Mouse (Mus musculus) adrenal gland, adult 8-10 months (tissue): ENCODE measurements around the gene Lrrc71. TPM values are rescaled to one million over a fixed set of nuclear protein-coding genes. Genes with fewer than 3 reads are reported as not detected.

Source experiments
- DNase-seq: peaks from one replicate; pipeline ENCODE4 v3.0.0; 2022
- total RNA-seq, 4 experiments: library from RNA; stranded (reverse); gene quantifications; 2 replicates each; pipeline ENCODE4 v1.2.4; 2022

Lrrc71 gene
- total RNA-seq, result 1 to 10 TPM in 1 of 4 experiments, under 1 TPM in 3; 0.32 to 1.6 (median 0.82) TPM

GRCm38 (mm10) chr3:87748431-87748830 is at the start of gene Lrrc71:
Gene Lrrc71, minus strand, starts transcription at chr3:87748625.
- no peak for DNase-seq

- DNase-seq, result no peak
These were observed 48.4 kb upstream of the Lrrc71 start, which contains the start of gene Insrr for GRCm38 (mm10) chr3:87796736-87797334. Gene Insrr, plus strand, starts transcription at chr3:87796951.

- DNase-seq, result peak; percentile 28
These were observed 47.2 kb upstream of the Lrrc71 start for GRCm38 (mm10) chr3:87795336-87796277.

- no peak for DNase-seq
These were observed 46.5 kb upstream of the Lrrc71 start, which contains the start of gene Ntrk1 for GRCm38 (mm10) chr3:87794922-87795325. Gene Ntrk1, minus strand, starts transcription at chr3:87795162.

GRCm38 (mm10) chr3:87789768-87790167 is 41.3 kb upstream of the Lrrc71 start:
- DNase-seq, result no peak

GRCm38 (mm10) chr3:87789248-87789647 is 40.8 kb upstream of the Lrrc71 start:
- no peak for DNase-seq

GRCm38 (mm10) chr3:87785626-87786214 is 37.3 kb upstream of the Lrrc71 start:
- peak; percentile 34 for DNase-seq

- DNase-seq, result no peak
These were observed 36.7 kb upstream of the Lrrc71 start for GRCm38 (mm10) chr3:87785156-87785555.

GRCm38 (mm10) chr3:87783282-87784023 is 35.0 kb upstream of the Lrrc71 start:
- DNase-seq, result no peak

- no peak for DNase-seq
These were observed 30.7 kb upstream of the Lrrc71 start for GRCm38 (mm10) chr3:87779086-87779485.

- no peak for DNase-seq
These were observed 29.9 kb upstream of the Lrrc71 start for GRCm38 (mm10) chr3:87778283-87778682.

GRCm38 (mm10) chr3:87771088-87771487 is 22.7 kb upstream of the Lrrc71 start:
- no peak for DNase-seq

- no peak for DNase-seq
These were observed 21.9 kb upstream of the Lrrc71 start for GRCm38 (mm10) chr3:87770280-87770679.

- no peak for DNase-seq
These were observed 21.1 kb upstream of the Lrrc71 start for GRCm38 (mm10) chr3:87769506-87769905.

- peak; percentile 71 for DNase-seq
These were observed 20.4 kb upstream of the Lrrc71 start for GRCm38 (mm10) chr3:87768844-87769243.

- DNase-seq, result no peak
These were observed 20.0 kb upstream of the Lrrc71 start for GRCm38 (mm10) chr3:87768431-87768830.

- no peak for DNase-seq
These were observed 19.3 kb upstream of the Lrrc71 start for GRCm38 (mm10) chr3:87767764-87768163.

GRCm38 (mm10) chr3:87766284-87766667 is 17.9 kb upstream of the Lrrc71 start:
- DNase-seq, result no peak

GRCm38 (mm10) chr3:87765631-87766283 is 17.3 kb upstream of the Lrrc71 start:
- no peak for DNase-seq

- no peak for DNase-seq
These were observed 16.7 kb upstream of the Lrrc71 start for GRCm38 (mm10) chr3:87765091-87765490.

GRCm38 (mm10) chr3:87764506-87764905 is 16.1 kb upstream of the Lrrc71 start:
- DNase-seq, result no peak
